Comparison of ENCODE assay signal across 7 mouse cellular contexts in genomic region chrX:48314530-48315079, GRCm38 (mm10). TPM values are rescaled to one million over a fixed set of nuclear protein-coding genes. Genes with fewer than 3 reads are reported as not detected.
DNase-seq lines count a peak whose midpoint lies in the region; ATAC-seq and TF ChIP-seq lines count a peak whose summit lies in the region.

No protein-coding gene starts in this region.

- H3K9me3 ChIP-seq in embryonic facial prominence, embryonic 11.5 days (replicated peaks; ENCODE audit: control insufficient read depth, low read length), result no peaks in the 10 kb centered on the region
- H3K9me3 ChIP-seq in limb, embryonic 11.5 days (ENCODE audit: control insufficient read depth, low read length), result no peaks in the 10 kb centered on the region
- no peaks in the 10 kb centered on the region for H3K9me3 ChIP-seq in midbrain, embryonic 13.5 days

- peak; percentile 70 for TF ChIP-seq POLR2A in kidney, adult 2 months (IDR thresholded peaks at IDR 0.05; ENCODE audit: low read depth, low read length)
- no peak; the same call in 1 of the 2 replicates for TF ChIP-seq POLR2A in small intestine, adult 2 months (IDR thresholded peaks at IDR 0.05; ENCODE audit: low read depth, low read length)

- peak overlapping the region; percentile 36 for H3K4me3 ChIP-seq in embryonic facial prominence, embryonic 11.5 days (ENCODE audit: low read depth, low read length)
- peak overlapping the region; percentile 54 for H3K4me3 ChIP-seq in kidney, adult 2 months (ENCODE audit: insufficient read depth, low read depth, low read length)
- peak overlapping the region; percentile 38 for H3K4me3 ChIP-seq in limb, embryonic 11.5 days (ENCODE audit: low read depth, low read length)
- H3K4me3 ChIP-seq in midbrain, embryonic 13.5 days (replicated peaks), result peak overlapping the region; percentile 41
- H3K4me3 ChIP-seq in small intestine, adult 2 months (ENCODE audit: low read depth, low read length), result peak overlapping the region; percentile 68

- WGBS in embryonic facial prominence, embryonic 11.5 days, result 9% methylated on average over 26 of the region's 33 CpGs
- 2% methylated on average over 30 of the region's 33 CpGs for WGBS in kidney, adult 2 months
- WGBS in limb, embryonic 11.5 days, result 11% methylated on average over 33 of the region's 33 CpGs
- 19% methylated on average over 31 of the region's 33 CpGs for whole genome bisulfite sequencing in midbrain, embryonic 13.5 days
- 11% methylated on average over 33 of the region's 33 CpGs for WGBS in small intestine, adult 2 months

- H3K4me1 ChIP-seq in embryonic facial prominence, embryonic 11.5 days (ENCODE audit: control insufficient read depth, insufficient read depth, low read length), result no peaks in the 10 kb centered on the region
- no peaks in the 10 kb centered on the region; the same call in 1 of the 2 replicates for H3K4me1 ChIP-seq in kidney, adult 2 months (ENCODE audit: control insufficient read depth, insufficient read depth, low read length)
- 0 out of 2 replicates have a peak, but pooled peaks cover 4% of the 10 kb centered on the region for H3K4me1 ChIP-seq in limb, embryonic 11.5 days (ENCODE audit: control insufficient read depth, insufficient read depth, low read length)
- H3K4me1 ChIP-seq in midbrain, embryonic 13.5 days (replicated peaks), result 0 out of 2 replicates have a peak, but pooled peaks cover 7% of the 10 kb centered on the region
- peaks cover 8% of the 10 kb centered on the region; the same call in 1 of the 2 replicates for H3K4me1 ChIP-seq in small intestine, adult 2 months (ENCODE audit: control insufficient read depth, insufficient read depth, insufficient read length, low read length)

- H3K36me3 ChIP-seq in embryonic facial prominence, embryonic 11.5 days (replicated peaks; ENCODE audit: control insufficient read depth, insufficient read depth, low read depth, low read length), result no peaks in the 10 kb centered on the region
- H3K36me3 ChIP-seq in kidney, adult 2 months (ENCODE audit: control insufficient read depth, insufficient read depth, low read length), result no peaks in the 10 kb centered on the region
- H3K36me3 ChIP-seq in limb, embryonic 11.5 days (ENCODE audit: control insufficient read depth, insufficient read depth, low read length), result no peaks in the 10 kb centered on the region
- no peaks in the 10 kb centered on the region for H3K36me3 ChIP-seq in midbrain, embryonic 13.5 days
- H3K36me3 ChIP-seq in small intestine, adult 2 months (ENCODE audit: control insufficient read depth, insufficient read depth, low read length), result no peaks in the 10 kb centered on the region

- H3K27me3 ChIP-seq in embryonic facial prominence, embryonic 11.5 days (ENCODE audit: control insufficient read depth, insufficient read depth, low read length), result no peaks in the 10 kb centered on the region
- no peaks in the 10 kb centered on the region for H3K27me3 ChIP-seq in kidney, adult 2 months (replicated peaks; ENCODE audit: control insufficient read depth, insufficient read depth, low read length)
- H3K27me3 ChIP-seq in limb, embryonic 11.5 days (ENCODE audit: control insufficient read depth, insufficient read depth, low read length), result 0 out of 2 replicates have a peak, but pooled peaks cover 2% of the 10 kb centered on the region
- peaks cover 20% of the 10 kb centered on the region; the same call in 1 of the 2 replicates for H3K27me3 ChIP-seq in midbrain, embryonic 13.5 days
- no peaks in the 10 kb centered on the region for H3K27me3 ChIP-seq in small intestine, adult 2 months (ENCODE audit: control insufficient read depth, insufficient read depth, low read length)

- peak; percentile 85 for DNase-seq in adrenal gland, postnatal 25 days
- peak; percentile 66 for DNase-seq in embryonic facial prominence, embryonic 11.5 days (ENCODE audit: low spot score)
- DNase-seq in heart, adult 18-20 months, result peak; percentile 90
- DNase-seq in kidney, adult 2 months, result peak; percentile 92
- DNase-seq in limb, embryonic 11.5 days (ENCODE audit: low spot score), result peak; percentile 82

- H3K27ac ChIP-seq in embryonic facial prominence, embryonic 11.5 days (replicated peaks; ENCODE audit: low read depth, low read length), result no peak overlapping the region
- H3K27ac ChIP-seq in kidney, adult 2 months (ENCODE audit: insufficient read depth, low read depth, low read length), result no peak overlapping the region; the same call in 1 of the 2 replicates
- H3K27ac ChIP-seq in limb, embryonic 11.5 days (replicated peaks; ENCODE audit: low read depth, low read length), result no peak overlapping the region
- no peak overlapping the region for H3K27ac ChIP-seq in midbrain, embryonic 13.5 days
- peak overlapping the region; percentile 69 for H3K27ac ChIP-seq in small intestine, adult 2 months (ENCODE audit: insufficient read depth, low read depth, low read length)

- TF ChIP-seq CTCF in kidney, adult 2 months (conservative IDR thresholded peaks at IDR 0.05; ENCODE audit: insufficient read depth, insufficient read length, low read depth, low read length), result no peak
- TF ChIP-seq CTCF in small intestine, adult 2 months (IDR thresholded peaks at IDR 0.05; ENCODE audit: extremely low read depth, insufficient read length, insufficient replicate concordance, low read depth, low read length), result no peak

- peak overlapping the region; percentile 58 for H3K4me2 ChIP-seq in embryonic facial prominence, embryonic 11.5 days (ENCODE audit: low read depth, low read length)
- H3K4me2 ChIP-seq in limb, embryonic 11.5 days (ENCODE audit: low read depth, severe bottlenecking), result peak overlapping the region; percentile 51
- H3K4me2 ChIP-seq in midbrain, embryonic 13.5 days (replicated peaks), result peak overlapping the region; percentile 59

- H3K9ac ChIP-seq in embryonic facial prominence, embryonic 11.5 days (replicated peaks; ENCODE audit: low read length), result peak overlapping the region; percentile 41
- no peak overlapping the region for H3K9ac ChIP-seq in limb, embryonic 11.5 days (ENCODE audit: low read length)
- H3K9ac ChIP-seq in midbrain, embryonic 13.5 days (replicated peaks), result peak overlapping the region; percentile 51

- ATAC-seq in embryonic facial prominence, embryonic 11.5 days (replicated peaks; ENCODE audit: insufficient number of reproducible peaks, low FRiP score, low TSS enrichment, low read depth), result peak; percentile 62
- peak; percentile 78 for ATAC-seq in limb, embryonic 11.5 days (ENCODE audit: insufficient number of reproducible peaks, low FRiP score, low TSS enrichment, low read depth)
- peak; percentile 77 for ATAC-seq in midbrain, embryonic 13.5 days

RNA-seq across cellular contexts. Expression of gene Bcorl1, which starts 26.6 kb away (rescaled TPM):
- 14.1 and 16.9 TPM in 2 replicates for total RNA-seq in adrenal gland, postnatal 25 days (2021)
- polyA plus RNA-seq in embryonic facial prominence, embryonic 11.5 days (2014; fragmentation: Nextera tagmentation; extraction: Ambion mirVana), result 3.2 and 5.0 TPM in 2 replicates
- 1 to 10 TPM; 5.1 to 6.4 TPM for total RNA-seq in heart, adult 18-20 months (2021)
- 3.5 and 3.8 TPM in 2 replicates for polyA plus RNA-seq in kidney, adult 2 months (2012; rRNA removed)
- 5.3 and 5.4 TPM in 2 replicates for polyA plus RNA-seq in limb, embryonic 11.5 days (2014; fragmentation: Nextera tagmentation; extraction: Ambion mirVana)
- polyA plus RNA-seq in midbrain, embryonic 13.5 days (2015; fragmentation: Nextera tagmentation; extraction: Ambion mirVana), result 6.6 TPM in 2 replicates
- polyA plus RNA-seq in small intestine, adult 2 months (2012; rRNA removed), result 4.4 and 6.8 TPM in 2 replicates

RNA-seq across cellular contexts. Expression of gene Utp14a, which starts 57.9 kb away (rescaled TPM):
- 15.8 and 18.5 TPM in 2 replicates for total RNA-seq in adrenal gland, postnatal 25 days (2021)
- 23.8 and 27.5 TPM in 2 replicates for polyA plus RNA-seq in embryonic facial prominence, embryonic 11.5 days (2014; fragmentation: Nextera tagmentation; extraction: Ambion mirVana)
- total RNA-seq in heart, adult 18-20 months (2021), result 10 to 100 TPM; 14.1 to 17.1 TPM
- 1.6 and 2.4 TPM in 2 replicates for polyA plus RNA-seq in kidney, adult 2 months (2012; rRNA removed)
- polyA plus RNA-seq in limb, embryonic 11.5 days (2014; fragmentation: Nextera tagmentation; extraction: Ambion mirVana), result 25.4 and 27.3 TPM in 2 replicates
- polyA plus RNA-seq in midbrain, embryonic 13.5 days (2015; fragmentation: Nextera tagmentation; extraction: Ambion mirVana), result 19.0 and 20.9 TPM in 2 replicates
- polyA plus RNA-seq in small intestine, adult 2 months (2012; rRNA removed), result 0.51 and 0.56 TPM in 2 replicates
